Mouse (Mus musculus): ENCODE measurements around the gene Spz1. TPM values are rescaled to one million over a fixed set of nuclear protein-coding genes. Genes with fewer than 3 reads are reported as not detected.

The Spz1 gene
- total RNA-seq (2014; rRNA removed) (not detected in 2 replicates), polyA plus RNA-seq (2015; fragmentation: Nextera tagmentation; extraction: Ambion mirVana) (not detected in 2 replicates)

DNA sequence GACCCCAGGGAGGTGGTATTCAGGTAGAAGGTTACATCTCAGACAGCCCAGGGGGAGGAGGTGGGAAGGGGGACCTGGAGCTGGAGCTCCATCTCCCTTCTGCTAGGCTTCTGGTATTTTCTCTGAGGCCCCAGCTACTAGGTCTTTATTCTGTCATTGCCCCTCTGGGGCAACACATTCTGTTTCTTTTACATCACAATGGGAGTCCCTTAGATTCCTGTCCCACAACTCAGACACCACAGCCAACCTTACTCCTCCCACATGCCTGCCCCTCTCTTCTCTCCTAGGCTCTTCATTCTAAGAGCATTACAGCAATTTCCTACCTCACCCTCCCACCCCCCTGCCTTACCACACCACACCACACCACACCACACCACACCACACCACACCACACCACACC lies at the start of gene Spz1:
Gene Spz1, minus strand, starts transcription at position 101 of the 400 bp plus-strand sequence.
- TF ChIP-seq CTCF (IDR thresholded peaks at IDR 0.05): no peak
- no peak within 1 kb of the TSS for H3K4me2 ChIP-seq (ENCODE audit: low read depth, low read length, poor library complexity, severe bottlenecking)

DNA sequence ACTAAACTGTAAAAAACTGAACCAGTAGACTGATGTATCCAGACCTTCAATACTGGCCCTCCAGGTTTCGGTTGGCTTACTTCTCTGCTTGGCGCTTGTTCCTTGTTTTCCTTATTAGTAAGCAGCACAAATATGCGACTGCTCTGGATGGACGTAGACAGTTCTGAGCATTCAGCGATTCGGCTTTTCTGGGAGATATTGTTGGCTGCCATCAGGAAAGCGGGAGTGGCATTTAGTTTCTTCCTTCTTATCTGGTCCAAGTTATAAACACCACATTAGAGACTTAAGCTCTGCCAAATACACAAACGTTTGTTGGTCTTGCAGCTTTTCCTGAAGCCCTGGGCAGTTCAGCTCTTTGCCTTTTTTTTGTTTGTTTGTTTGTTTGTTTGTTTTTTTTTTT lies 40.5 kb upstream of the Spz1 start:
- Histone ChIP-seq H3K4me1 (ENCODE audit: insufficient read depth, low read length) (peaks cover 7% of the 10 kb centered on the region; the same call in 1 of the 2 replicates), H3K36me3 (ENCODE audit: insufficient read depth, low read length) (no peaks in the 10 kb centered on the region), H3K27me3 (ENCODE audit: insufficient read depth, low read length) (no peaks in the 10 kb centered on the region), H3K9me3 (ENCODE audit: low read length) (no peaks in the 10 kb centered on the region), H3K4me2 (ENCODE audit: low read depth, low read length, poor library complexity, severe bottlenecking) (no peak overlapping the region), H3K9ac (replicated peaks; ENCODE audit: low read length, poor library complexity, severe bottlenecking) (no peak overlapping the region), H3K27ac (ENCODE audit: low read depth, low read length) (no peak overlapping the region), H3K4me3 (ENCODE audit: low read depth, low read length) (no peak overlapping the region)
- ATAC-seq (ENCODE audit: low FRiP score) (no peak), DNase-seq (ENCODE audit: low spot score) (no peak)
- TF ChIP-seq CTCF (IDR thresholded peaks at IDR 0.05): no peak
- WGBS: 90% methylated on average over 8 of the region's 8 CpGs

More for the DNA sequence above, at the start of gene Spz1:
- Histone ChIP-seq H3K27me3 (ENCODE audit: insufficient read depth, low read length) (no peaks in the 10 kb centered on the region), H3K4me3 (ENCODE audit: low read depth, low read length) (no peak within 1 kb of the TSS), H3K9ac (replicated peaks; ENCODE audit: low read length, poor library complexity, severe bottlenecking) (no peak within 1 kb of the TSS), H3K27ac (ENCODE audit: low read depth, low read length) (no peak within 1 kb of the TSS), H3K9me3 (ENCODE audit: low read length) (no peaks in the 10 kb centered on the region), H3K36me3 (ENCODE audit: insufficient read depth, low read length) (no peaks in the 10 kb centered on the region), H3K4me1 (ENCODE audit: insufficient read depth, low read length) (no peaks in the 10 kb centered on the region)
- DNase-seq (ENCODE audit: low spot score) (no peak), ATAC-seq (ENCODE audit: low FRiP score) (no peak)

DNA sequence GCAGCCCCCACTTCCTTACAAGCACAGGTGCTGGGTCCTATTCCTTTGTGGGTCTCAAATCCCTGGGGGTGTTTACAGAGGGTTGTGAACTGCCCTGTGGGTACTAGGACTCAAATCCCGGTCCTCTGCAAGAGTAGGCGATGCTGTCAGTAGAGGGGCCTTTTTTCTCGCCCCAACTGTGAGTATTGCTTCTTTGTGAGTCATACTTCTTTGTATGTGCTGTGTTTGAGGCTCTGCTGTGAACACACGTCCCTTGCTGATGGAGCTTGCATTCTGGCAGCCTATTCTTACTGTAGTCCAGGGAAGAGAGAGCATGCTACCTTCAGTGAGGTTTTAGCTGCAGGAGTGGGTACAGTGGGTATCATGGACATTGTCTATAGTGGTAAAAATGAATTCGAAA lies 39.2 kb upstream of the Spz1 start:
- 85% methylated on average over 5 of the region's 5 CpGs for WGBS
- Histone ChIP-seq H3K36me3 (ENCODE audit: insufficient read depth, low read length) (no peaks in the 10 kb centered on the region), H3K9ac (replicated peaks; ENCODE audit: low read length, poor library complexity, severe bottlenecking) (no peak overlapping the region), H3K27ac (ENCODE audit: low read depth, low read length) (no peak overlapping the region), H3K4me2 (ENCODE audit: low read depth, low read length, poor library complexity, severe bottlenecking) (no peak overlapping the region), H3K9me3 (ENCODE audit: low read length) (no peaks in the 10 kb centered on the region), H3K4me1 (ENCODE audit: insufficient read depth, low read length) (peaks cover 7% of the 10 kb centered on the region; the same call in 1 of the 2 replicates), H3K4me3 (ENCODE audit: low read depth, low read length) (no peak overlapping the region), H3K27me3 (ENCODE audit: insufficient read depth, low read length) (no peaks in the 10 kb centered on the region)
- DNase-seq (ENCODE audit: low spot score) (no peak), ATAC-seq (ENCODE audit: low FRiP score) (no peak)
- TF ChIP-seq CTCF (IDR thresholded peaks at IDR 0.05): no peak

DNA sequence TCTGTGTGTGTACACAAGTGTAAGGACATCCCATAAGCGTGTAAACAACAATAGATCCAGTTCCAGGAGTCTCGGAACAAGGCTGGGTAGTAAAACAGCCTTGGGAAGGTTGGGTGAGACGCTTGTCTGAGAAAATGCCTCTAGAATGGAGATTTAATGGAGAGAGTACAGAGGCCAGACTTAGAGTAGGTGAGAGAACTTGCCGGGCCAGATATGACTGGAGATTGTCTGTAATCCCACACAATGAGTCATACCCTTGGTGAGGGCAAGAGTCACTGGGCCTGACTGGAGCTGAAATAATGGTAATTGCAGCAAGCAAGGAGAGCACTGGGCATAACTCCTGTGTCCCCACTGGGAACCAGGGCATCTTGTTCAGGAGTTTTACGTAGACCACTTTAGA lies 37.1 kb upstream of the Spz1 start:
- H3K4me3 ChIP-seq (ENCODE audit: low read depth, low read length): peak overlapping the region; percentile 71; the same call in 1 of the 2 replicates
- H3K4me2 ChIP-seq (ENCODE audit: low read depth, low read length, poor library complexity, severe bottlenecking): peak overlapping the region; percentile 86
- DNase-seq (ENCODE audit: low spot score) (no peak), ATAC-seq (ENCODE audit: low FRiP score) (no peak)
- no peak overlapping the region for H3K27ac ChIP-seq (ENCODE audit: low read depth, low read length)
- no peak overlapping the region for H3K9ac ChIP-seq (replicated peaks; ENCODE audit: low read length, poor library complexity, severe bottlenecking)
- WGBS: 88% methylated on average over 5 of the region's 5 CpGs
- no peak for TF ChIP-seq CTCF (IDR thresholded peaks at IDR 0.05)
- no peaks in the 10 kb centered on the region for H3K9me3 ChIP-seq (ENCODE audit: low read length)
- H3K27me3 ChIP-seq (ENCODE audit: insufficient read depth, low read length): no peaks in the 10 kb centered on the region
- H3K36me3 ChIP-seq (ENCODE audit: insufficient read depth, low read length): no peaks in the 10 kb centered on the region
- H3K4me1 ChIP-seq (ENCODE audit: insufficient read depth, low read length): peaks cover 11% of the 10 kb centered on the region; the same call in 1 of the 2 replicates

DNA sequence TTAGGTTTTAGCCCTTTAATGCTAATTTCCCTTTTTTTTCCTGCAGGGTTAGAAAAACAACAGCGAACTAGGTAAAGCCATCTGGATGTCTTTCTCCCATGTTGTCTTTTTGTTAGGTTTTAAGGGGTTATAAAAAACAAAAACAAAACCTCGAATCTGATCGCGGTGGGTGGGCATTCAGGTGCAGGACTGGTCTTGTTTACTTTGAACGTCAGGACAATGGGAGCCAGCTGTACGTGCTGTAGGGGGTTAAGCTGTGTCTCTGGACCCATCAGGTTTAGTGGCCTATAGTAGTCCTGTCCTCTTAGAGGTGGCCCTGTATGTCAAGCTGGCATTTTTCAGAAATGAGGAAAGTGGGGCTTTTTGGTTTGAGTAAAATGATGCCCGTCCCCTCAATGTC lies 35.9 kb upstream of the Spz1 start:
- Histone ChIP-seq H3K9ac (replicated peaks; ENCODE audit: low read length, poor library complexity, severe bottlenecking) (peak overlapping the region; percentile 79), H3K27me3 (ENCODE audit: insufficient read depth, low read length) (no peaks in the 10 kb centered on the region), H3K9me3 (ENCODE audit: low read length) (no peaks in the 10 kb centered on the region), H3K4me1 (ENCODE audit: insufficient read depth, low read length) (peaks cover 11% of the 10 kb centered on the region; the same call in 1 of the 2 replicates), H3K4me3 (ENCODE audit: low read depth, low read length) (peak overlapping the region; percentile 71), H3K27ac (ENCODE audit: low read depth, low read length) (no peak overlapping the region), H3K36me3 (ENCODE audit: insufficient read depth, low read length) (no peaks in the 10 kb centered on the region), H3K4me2 (ENCODE audit: low read depth, low read length, poor library complexity, severe bottlenecking) (peak overlapping the region; percentile 86)
- 7% methylated on average over 7 of the region's 7 CpGs for WGBS
- ATAC-seq (ENCODE audit: low FRiP score): no peak
- no peak for DNase-seq (ENCODE audit: low spot score)
- no peak for TF ChIP-seq CTCF (IDR thresholded peaks at IDR 0.05)

DNA sequence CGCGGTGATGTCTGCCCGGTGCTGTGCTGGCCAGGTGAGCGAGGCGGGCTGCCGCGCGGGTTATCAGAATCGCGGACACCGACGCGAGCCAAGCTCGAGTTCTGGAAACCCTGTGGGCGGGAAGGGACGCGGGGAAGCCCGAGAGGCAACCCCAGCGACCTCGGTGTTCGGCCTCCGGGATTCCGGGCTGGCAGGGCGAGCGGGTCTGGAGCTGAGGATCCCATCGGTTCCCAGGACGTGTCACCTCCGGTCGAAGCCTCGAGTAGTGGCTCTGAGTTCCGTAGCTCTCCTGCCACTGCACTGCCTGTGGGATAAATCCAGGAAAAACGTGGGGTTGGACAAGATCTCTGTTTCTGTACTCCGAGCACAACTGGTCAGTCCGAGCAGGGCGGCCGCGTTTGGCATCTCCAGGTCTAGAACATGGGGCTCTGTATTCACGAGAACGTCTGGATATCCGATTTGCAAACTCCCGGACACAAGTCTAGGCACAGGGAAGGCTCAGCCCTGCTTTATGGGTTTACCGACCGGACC lies 35.3 kb upstream of the Spz1 start:
- DNase-seq (ENCODE audit: low spot score) (peak; percentile 51), ATAC-seq (ENCODE audit: low FRiP score) (peak; percentile 60)
- H3K27me3 ChIP-seq (ENCODE audit: insufficient read depth, low read length): no peaks in the 10 kb centered on the region
- no peak for TF ChIP-seq CTCF (IDR thresholded peaks at IDR 0.05)
- no peaks in the 10 kb centered on the region for H3K36me3 ChIP-seq (ENCODE audit: insufficient read depth, low read length)
- peaks cover 11% of the 10 kb centered on the region; the same call in 1 of the 2 replicates for H3K4me1 ChIP-seq (ENCODE audit: insufficient read depth, low read length)
- peak overlapping the region; percentile 79 for H3K9ac ChIP-seq (replicated peaks; ENCODE audit: low read length, poor library complexity, severe bottlenecking)
- WGBS: under 1% methylated on average over 43 of the region's 43 CpGs
- H3K9me3 ChIP-seq (ENCODE audit: low read length): no peaks in the 10 kb centered on the region
- peak overlapping the region; percentile 71 for H3K4me3 ChIP-seq (ENCODE audit: low read depth, low read length)
- H3K4me2 ChIP-seq (ENCODE audit: low read depth, low read length, poor library complexity, severe bottlenecking): peak overlapping the region; percentile 86
- peak overlapping the region; percentile 78 for H3K27ac ChIP-seq (ENCODE audit: low read depth, low read length)

All from midbrain, postnatal 0 days (tissue).